Mouse (Mus musculus) activated CD4-positive, CD25-positive, alpha-beta regulatory T cell, adult 4 months (primary cell): Measurements from ENCODE around the gene Gm49601. TPM values are rescaled to one million over a fixed set of nuclear protein-coding genes. Genes with fewer than 3 reads are reported as not detected.

ENCODE experiments used
- ATAC-seq: one replicate; pipeline ENCODE4 v1.8.0; 2017
- polyA plus RNA-seq, 2 experiments: library from polyadenylated mRNA; unstranded; fragments of 100-300 nt; shearing (Covaris generic); gene quantifications; one replicate each; pipeline ENCODE4 v1.2.1; 2017

The Gm49601 gene
- polyA plus RNA-seq, 2 experiments from 2014 or later: not detected

- ATAC-seq: no peak
Observed at GRCm38 (mm10) chr16:18629390-18630231, 3.4 kb upstream of the Gm49601 start, which contains the start of gene Sept5. Gene Sept5, minus strand, starts transcription at chr16:18629954.

- no peak for ATAC-seq
Observed at GRCm38 (mm10) chr16:18628948-18629340, 2.7 kb upstream of the Gm49601 start.

- no peak for ATAC-seq
Observed at GRCm38 (mm10) chr16:18628206-18628947, 2.1 kb upstream of the Gm49601 start.

- ATAC-seq: no peak
Observed at GRCm38 (mm10) chr16:18627163-18627562, 936 bp upstream of the Gm49601 start.

- ATAC-seq: no peak
Observed at GRCm38 (mm10) chr16:18625791-18626311, 376 bp downstream of the Gm49601 start.

GRCm38 (mm10) chr16:18625097-18625496, 1.1 kb downstream of the Gm49601 start:
- ATAC-seq: no peak

- no peak for ATAC-seq
Observed at GRCm38 (mm10) chr16:18624641-18625040, 1.6 kb downstream of the Gm49601 start.

GRCm38 (mm10) chr16:18623751-18624540, 2.3 kb downstream of the Gm49601 start:
- no peak for ATAC-seq

GRCm38 (mm10) chr16:18622916-18623750, 3.1 kb downstream of the Gm49601 start:
- ATAC-seq: no peak

- ATAC-seq: no peak
Observed at GRCm38 (mm10) chr16:18622019-18622418, 4.2 kb downstream of the Gm49601 start, which contains the start of gene Gp1bb. Gene Gp1bb, minus strand, starts transcription at chr16:18622403.

GRCm38 (mm10) chr16:18621362-18622001, 4.7 kb downstream of the Gm49601 start:
- no peak for ATAC-seq

GRCm38 (mm10) chr16:18620601-18621361, 5.4 kb downstream of the Gm49601 start:
- ATAC-seq: no peak

- ATAC-seq: no peak
Observed at GRCm38 (mm10) chr16:18620201-18620600, 6.0 kb downstream of the Gm49601 start.

GRCm38 (mm10) chr16:18619110-18619509, 7.1 kb downstream of the Gm49601 start:
- no peak for ATAC-seq

- no peak for ATAC-seq
Observed at GRCm38 (mm10) chr16:18618297-18618696, 7.9 kb downstream of the Gm49601 start.

- ATAC-seq: peak; percentile 91
Observed at GRCm38 (mm10) chr16:18617370-18618065, 8.7 kb downstream of the Gm49601 start.

GRCm38 (mm10) chr16:18613301-18613700, 12.9 kb downstream of the Gm49601 start:
- no peak for ATAC-seq

GRCm38 (mm10) chr16:18611752-18612151, 14.5 kb downstream of the Gm49601 start:
- no peak for ATAC-seq

GRCm38 (mm10) chr16:18609099-18609498, 17.1 kb downstream of the Gm49601 start:
- ATAC-seq: no peak

GRCm38 (mm10) chr16:18608226-18608625, 18.0 kb downstream of the Gm49601 start:
- ATAC-seq: no peak
